Mouse (Mus musculus) E14TG2a.4 (cell line): ENCODE measurements around the gene Sly.
"Not testable (repeated sequence)": the region's sequence is repeated elsewhere in the genome, so short reads cannot be mapped to it uniquely, and the experiment has no call there.

Experiments
- H3K27me3 ChIP-seq: 2 replicates; pipeline ENCODE4 v1.6.1; 2014; ENCODE audit warnings: low read length, control low read depth; ENCODE audit not compliant: insufficient read depth
- H3K36me3 ChIP-seq: 2 replicates; pipeline ENCODE4 v1.6.1; 2014; ENCODE audit warnings: low read length, control low read depth; ENCODE audit not compliant: insufficient read depth
- H3K4me1 ChIP-seq: replicated peaks from 2 replicates; pipeline ENCODE4 v1.6.1; 2014; ENCODE audit warnings: low read depth, low read length, control low read depth
- H3K4me3 ChIP-seq: replicated peaks from 2 replicates; pipeline ENCODE4 v1.5.1; 2014; ENCODE audit warnings: mild to moderate bottlenecking, low read length
- H3K9me3 ChIP-seq: 2 replicates; pipeline ENCODE4 v1.6.1; 2014; ENCODE audit warnings: low read length, control low read depth

The Sly gene

GRCm38 (mm10) chrY:57186888-57187287 lies at the start of gene Sly:
TSS of gene Sly (plus strand) at chrY:57187188.
- H3K36me3 ChIP-seq, H3K4me3 ChIP-seq, H3K9me3 ChIP-seq, H3K27me3 ChIP-seq, H3K4me1 ChIP-seq: not testable (repeated sequence)
